Mouse (Mus musculus) thymus, postnatal 0 days (tissue): ENCODE results near the gene 4930524B15Rik. TPM values are rescaled to one million over a fixed set of nuclear protein-coding genes. Genes with fewer than 3 reads are reported as not detected.

Experiments
- polyA plus RNA-seq: library from polyadenylated mRNA; unstranded; fragments of >200 nt; fragmentation: Nextera tagmentation; extraction: Ambion mirVana; gene quantifications from 2 replicates; pipeline ENCODE4 v1.2.1, GENCODE M21; 2015

Gene 4930524B15Rik
- polyA plus RNA-seq, 1 experiment from 2014 or later = 0.09 TPM

Other genes with a start within 250 kb of the 4930524B15Rik start
- gene Cpeb4, start 93.4 kb upstream of the 4930524B15Rik start, polyA plus RNA-seq = 3.8 and 4.9 TPM in 2 replicates
- 129 and 138 TPM in 2 replicates for gene Nsg2, start 34.9 kb downstream of the 4930524B15Rik start, polyA plus RNA-seq
- gene Il9r, start 234.7 kb downstream of the 4930524B15Rik start, polyA plus RNA-seq = 5.3 and 5.7 TPM in 2 replicates
- 103 TPM in 2 replicates for gene Snrnp25, start 239.8 kb downstream of the 4930524B15Rik start, polyA plus RNA-seq